Comparison of ENCODE assay signal across 20 mouse cellular contexts in the genomic region with DNA sequence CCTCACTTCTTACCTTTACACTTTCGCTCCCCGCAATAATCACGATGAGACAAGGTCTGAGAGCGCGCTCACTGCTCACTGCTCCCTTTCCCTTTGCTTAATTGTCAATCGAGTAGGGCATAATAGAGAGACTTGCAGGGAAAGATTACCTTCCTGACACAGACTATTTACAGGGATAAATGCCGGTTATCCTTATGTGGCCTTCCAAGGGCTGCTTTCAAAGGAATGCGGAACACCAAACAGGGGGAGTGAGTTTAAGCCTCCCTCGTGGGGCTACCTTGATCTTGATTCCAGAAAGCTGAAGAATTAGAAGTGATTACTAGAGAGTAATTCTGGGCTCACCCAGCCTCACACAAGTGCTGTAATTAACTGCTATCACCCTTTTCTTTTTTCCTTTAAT. TPM values are rescaled to one million over a fixed set of nuclear protein-coding genes. Genes with fewer than 3 reads are reported as not detected.
DNase-seq lines count a peak whose midpoint lies in the region; ATAC-seq and TF ChIP-seq lines count a peak whose summit lies in the region.
"Had no signal": no experiment of that assay in that cellular context is flagged by ENCODE, and none has a peak within 500 bp of the region (broad histone marks: within the 10 kb centered on the region; RNA-seq: fewer than 3 reads in every experiment).

No protein-coding gene starts in this region.

- peak; percentile 55 for DNase-seq in heart, adult 11 months
- peak; percentile 59 for DNase-seq in brain, embryonic 14.5 days (ENCODE audit: low read depth)
- no peak for DNase-seq in midbrain, postnatal 0 days (ENCODE audit: low spot score)
- DNase-seq in cerebellum, postnatal 14 days, result no peak
- DNase-seq: adrenal gland, adult 8-10 months; cerebellum, adult 11 months; cerebellum, adult 8-10 months; cerebellum, postnatal 25 days; gastrocnemius, postnatal 14 days; heart, postnatal 36 days; kidney, adult 11 months had no signal

- H3K27ac ChIP-seq in heart, embryonic 12.5 days (ENCODE audit: poor library complexity, severe bottlenecking), result no peak overlapping the region
- peak overlapping the region; percentile 17; the same call in 1 of the 2 replicates for H3K27ac ChIP-seq in forebrain, embryonic 15.5 days (replicated peaks)
- H3K27ac ChIP-seq in midbrain, postnatal 0 days (ENCODE audit: low read depth, low read length), result no peak overlapping the region
- H3K27ac ChIP-seq: embryonic facial prominence, embryonic 13.5 days; heart, embryonic 13.5 days; hindbrain, postnatal 0 days had no signal

- TF ChIP-seq CTCF in brain, embryonic 14.5 days (IDR thresholded peaks at IDR 0.05; ENCODE audit: borderline replicate concordance, extremely low read depth, insufficient read depth, insufficient read length), result no peak
- TF ChIP-seq CTCF in midbrain, postnatal 0 days (IDR thresholded peaks at IDR 0.05), result no peak

- H3K4me1 ChIP-seq in heart, embryonic 12.5 days (replicated peaks), result no peaks in the 10 kb centered on the region
- H3K4me1 ChIP-seq in forebrain, embryonic 15.5 days, result peaks cover 6% of the 10 kb centered on the region
- H3K4me1 ChIP-seq in midbrain, postnatal 0 days (ENCODE audit: insufficient read depth, low read length), result no peaks in the 10 kb centered on the region
- H3K4me1 ChIP-seq: embryonic facial prominence, embryonic 13.5 days; heart, embryonic 13.5 days had no signal

- no peak overlapping the region for H3K4me3 ChIP-seq in heart, embryonic 12.5 days
- no peak overlapping the region for H3K4me3 ChIP-seq in forebrain, embryonic 15.5 days
- no peak overlapping the region for H3K4me3 ChIP-seq in midbrain, postnatal 0 days (ENCODE audit: low read depth, low read length)
- H3K4me3 ChIP-seq: embryonic facial prominence, embryonic 13.5 days; heart, embryonic 13.5 days had no signal

- H3K9ac ChIP-seq in heart, embryonic 12.5 days, result no peak overlapping the region
- no peak overlapping the region for H3K9ac ChIP-seq in forebrain, embryonic 15.5 days (replicated peaks)
- H3K9ac ChIP-seq in midbrain, postnatal 0 days (replicated peaks; ENCODE audit: low read length, poor library complexity, severe bottlenecking), result 0 out of 2 replicates have a peak overlapping the region, but pooled peaks have one; percentile 4
- H3K9ac ChIP-seq: embryonic facial prominence, embryonic 13.5 days; heart, embryonic 13.5 days had no signal

- H3K36me3 ChIP-seq in heart, embryonic 12.5 days, result no peaks in the 10 kb centered on the region
- no peaks in the 10 kb centered on the region for H3K36me3 ChIP-seq in forebrain, embryonic 15.5 days
- H3K36me3 ChIP-seq in midbrain, postnatal 0 days (ENCODE audit: insufficient read depth, low read length), result no peaks in the 10 kb centered on the region
- H3K36me3 ChIP-seq: embryonic facial prominence, embryonic 13.5 days; heart, embryonic 13.5 days had no signal

- no peaks in the 10 kb centered on the region for H3K9me3 ChIP-seq in heart, embryonic 12.5 days (replicated peaks)
- H3K9me3 ChIP-seq in forebrain, embryonic 15.5 days, result no peaks in the 10 kb centered on the region
- no peaks in the 10 kb centered on the region for H3K9me3 ChIP-seq in midbrain, postnatal 0 days (ENCODE audit: low read length)
- H3K9me3 ChIP-seq: embryonic facial prominence, embryonic 13.5 days; heart, embryonic 13.5 days had no signal

- ATAC-seq in heart, embryonic 12.5 days (ENCODE audit: insufficient number of reproducible peaks, low FRiP score), result no peak
- ATAC-seq in forebrain, embryonic 15.5 days (replicated peaks), result no peak
- no peak for ATAC-seq in midbrain, postnatal 0 days (ENCODE audit: low FRiP score)
- ATAC-seq: hindbrain, postnatal 0 days had no signal

- H3K4me2 ChIP-seq in heart, embryonic 12.5 days, result no peak overlapping the region
- no peak overlapping the region for H3K4me2 ChIP-seq in forebrain, embryonic 15.5 days (replicated peaks)
- H3K4me2 ChIP-seq in midbrain, postnatal 0 days (ENCODE audit: low read depth, low read length, poor library complexity, severe bottlenecking), result peak overlapping the region; percentile 18; the same call in 1 of the 2 replicates
- H3K4me2 ChIP-seq: embryonic facial prominence, embryonic 13.5 days; heart, embryonic 13.5 days had no signal

- no peaks in the 10 kb centered on the region for H3K27me3 ChIP-seq in heart, embryonic 12.5 days (replicated peaks)
- H3K27me3 ChIP-seq in forebrain, embryonic 15.5 days, result no peaks in the 10 kb centered on the region
- H3K27me3 ChIP-seq in midbrain, postnatal 0 days (ENCODE audit: insufficient read depth, low read length), result no peaks in the 10 kb centered on the region
- H3K27me3 ChIP-seq: heart, embryonic 13.5 days had no signal

- TF ChIP-seq POLR2A in brain, embryonic 14.5 days (IDR thresholded peaks at IDR 0.05; ENCODE audit: borderline replicate concordance, extremely low read depth, insufficient read depth, insufficient read length, poor library complexity, severe bottlenecking), result no peak

- WGBS in heart, embryonic 12.5 days, result 45% methylated on average over 9 of the region's 9 CpGs
- 18% methylated on average over 9 of the region's 9 CpGs for WGBS in forebrain, embryonic 15.5 days
- WGBS in midbrain, postnatal 0 days, result 27% methylated on average over 9 of the region's 9 CpGs

RNA-seq across cellular contexts. Expression of a gene that starts 19.8 kb away (rescaled TPM):
- polyA plus RNA-seq in heart, embryonic 12.5 days (2016; fragmentation: Nextera tagmentation; extraction: Ambion mirVana), result 0.08 TPM in 1 of 2 replicates, not detected in the other
- 1.4 and 2.3 TPM in 2 replicates for polyA plus RNA-seq in brain, embryonic 14.5 days (2012; rRNA removed)
- 0.55 and 0.70 TPM in 2 replicates for polyA plus RNA-seq in forebrain, embryonic 15.5 days (2015; fragmentation: Nextera tagmentation; extraction: Ambion mirVana)
- total RNA-seq in midbrain, postnatal 0 days (2014; rRNA removed), result 4.0 and 5.7 TPM in 2 replicates
- polyA plus RNA-seq in midbrain, postnatal 0 days (2015; fragmentation: Nextera tagmentation; extraction: Ambion mirVana), result 4.6 and 4.8 TPM in 2 replicates
- total RNA-seq: heart, adult 8-10 months; heart, postnatal 36 days had no signal
- polyA plus RNA-seq: gonadal fat pad, adult 2 months; heart, embryonic 13.5 days; heart, postnatal 0 days; intestine, embryonic 14.5 days had no signal

Comparison
In these comparisons a context has a peak if more than half of its experiments do, and no peak if none do; other contexts are left out.
1. DNase-seq: peak in heart, adult 11 months (single experiment) and brain, embryonic 14.5 days (single experiment); none in midbrain, postnatal 0 days (single experiment) and cerebellum, postnatal 14 days (0 of 2).